Mouse (Mus musculus): Measurements from ENCODE around the gene Twsg1. TPM values are rescaled to one million over a fixed set of nuclear protein-coding genes. Genes with fewer than 3 reads are reported as not detected.

The Twsg1 gene
- polyA plus RNA-seq, 1 experiment, result 8.8 TPM

DNA sequence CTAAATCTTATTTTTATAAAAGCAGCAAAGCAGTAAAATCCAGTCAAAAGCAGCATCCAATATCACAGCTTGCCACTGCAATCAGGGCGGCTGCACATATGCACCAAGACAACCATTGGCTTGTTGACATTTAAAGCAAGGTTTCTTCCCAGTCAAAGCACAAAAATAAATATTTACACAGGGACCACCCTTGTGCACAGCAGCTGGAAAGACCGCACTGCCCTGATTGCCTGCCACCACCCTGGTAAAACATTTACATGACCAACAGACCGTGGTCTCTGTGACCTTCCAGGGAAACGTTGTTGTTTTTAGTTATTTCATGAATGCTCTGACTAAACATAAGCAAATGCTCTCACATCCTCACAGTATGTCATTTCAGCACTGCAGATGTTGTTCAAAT lies 8.6 kb downstream of the Twsg1 start:
- Histone ChIP-seq H3K4me1 (ENCODE audit: control insufficient read depth, insufficient read depth, low read length) (no peaks in the 10 kb centered on the region; the same call in 1 of the 2 replicates), H3K4me3 (replicated peaks; ENCODE audit: control insufficient read depth, low read depth, low read length) (no peak overlapping the region), H3K27ac (ENCODE audit: control insufficient read depth, insufficient read depth, low read depth, low read length, poor library complexity) (no peak overlapping the region)
- TF ChIP-seq POLR2A (IDR thresholded peaks at IDR 0.05; ENCODE audit: borderline replicate concordance, control insufficient read depth, low read depth, low read length) (no peak), CTCF (IDR thresholded peaks at IDR 0.05; ENCODE audit: control insufficient read depth, insufficient read depth, low read length) (no peak)
- 86% methylated on average over 4 of the region's 4 CpGs for WGBS

DNA sequence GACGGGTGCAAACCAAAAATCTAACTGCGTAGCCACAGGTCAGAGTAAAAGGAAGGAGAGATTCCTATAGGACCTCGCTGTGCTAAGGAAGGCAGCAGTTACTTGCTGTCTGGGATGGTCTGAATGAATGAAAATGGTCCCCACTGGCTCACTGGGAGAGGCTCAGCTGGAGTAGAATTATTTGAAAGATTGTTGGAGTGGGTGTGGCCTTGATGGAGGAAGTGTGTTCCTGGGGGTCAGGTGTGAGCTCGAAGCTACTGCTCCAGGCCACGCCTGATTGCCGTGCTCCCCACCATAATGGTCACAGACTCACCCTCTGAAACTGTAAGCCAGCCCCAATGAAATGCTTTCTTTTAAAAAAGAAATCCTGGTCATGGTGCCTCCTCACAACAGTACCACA lies 9.8 kb downstream of the Twsg1 start:
- Histone ChIP-seq H3K4me1 (ENCODE audit: control insufficient read depth, insufficient read depth, low read length) (no peaks in the 10 kb centered on the region; the same call in 1 of the 2 replicates), H3K4me3 (replicated peaks; ENCODE audit: control insufficient read depth, low read depth, low read length) (no peak overlapping the region), H3K27ac (ENCODE audit: control insufficient read depth, insufficient read depth, low read depth, low read length, poor library complexity) (no peak overlapping the region)
- 70% methylated on average over 6 of the region's 6 CpGs for WGBS
- no peak for TF ChIP-seq CTCF (IDR thresholded peaks at IDR 0.05; ENCODE audit: control insufficient read depth, insufficient read depth, low read length)
- TF ChIP-seq POLR2A (IDR thresholded peaks at IDR 0.05; ENCODE audit: borderline replicate concordance, control insufficient read depth, low read depth, low read length), result no peak

DNA sequence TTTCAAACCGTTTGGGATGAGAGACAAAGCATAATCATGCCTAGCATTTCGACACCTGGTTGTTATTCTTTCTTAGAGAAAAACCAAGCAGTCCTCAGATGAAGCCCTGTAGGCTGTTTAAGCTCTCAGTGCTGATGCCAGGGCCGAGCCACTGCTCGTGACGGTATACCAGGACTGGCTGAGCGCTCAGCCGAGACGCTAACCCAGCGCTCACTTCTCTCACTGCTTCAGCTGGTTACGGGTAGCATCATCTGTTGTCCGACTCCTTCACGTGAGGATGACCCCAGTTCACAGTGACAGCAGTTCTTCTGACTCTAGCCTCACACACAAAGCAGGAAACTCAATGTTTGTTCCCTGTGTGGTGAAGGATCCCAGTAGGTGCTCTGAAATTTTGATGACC lies 10.8 kb downstream of the Twsg1 start:
- no peak overlapping the region for H3K27ac ChIP-seq (ENCODE audit: control insufficient read depth, insufficient read depth, low read depth, low read length, poor library complexity)
- WGBS, result 81% methylated on average over 12 of the region's 12 CpGs
- TF ChIP-seq CTCF (IDR thresholded peaks at IDR 0.05; ENCODE audit: control insufficient read depth, insufficient read depth, low read length), result no peak
- TF ChIP-seq POLR2A (IDR thresholded peaks at IDR 0.05; ENCODE audit: borderline replicate concordance, control insufficient read depth, low read depth, low read length), result no peak
- no peak overlapping the region for H3K4me3 ChIP-seq (replicated peaks; ENCODE audit: control insufficient read depth, low read depth, low read length)
- H3K4me1 ChIP-seq (ENCODE audit: control insufficient read depth, insufficient read depth, low read length), result no peaks in the 10 kb centered on the region; the same call in 1 of the 2 replicates

DNA sequence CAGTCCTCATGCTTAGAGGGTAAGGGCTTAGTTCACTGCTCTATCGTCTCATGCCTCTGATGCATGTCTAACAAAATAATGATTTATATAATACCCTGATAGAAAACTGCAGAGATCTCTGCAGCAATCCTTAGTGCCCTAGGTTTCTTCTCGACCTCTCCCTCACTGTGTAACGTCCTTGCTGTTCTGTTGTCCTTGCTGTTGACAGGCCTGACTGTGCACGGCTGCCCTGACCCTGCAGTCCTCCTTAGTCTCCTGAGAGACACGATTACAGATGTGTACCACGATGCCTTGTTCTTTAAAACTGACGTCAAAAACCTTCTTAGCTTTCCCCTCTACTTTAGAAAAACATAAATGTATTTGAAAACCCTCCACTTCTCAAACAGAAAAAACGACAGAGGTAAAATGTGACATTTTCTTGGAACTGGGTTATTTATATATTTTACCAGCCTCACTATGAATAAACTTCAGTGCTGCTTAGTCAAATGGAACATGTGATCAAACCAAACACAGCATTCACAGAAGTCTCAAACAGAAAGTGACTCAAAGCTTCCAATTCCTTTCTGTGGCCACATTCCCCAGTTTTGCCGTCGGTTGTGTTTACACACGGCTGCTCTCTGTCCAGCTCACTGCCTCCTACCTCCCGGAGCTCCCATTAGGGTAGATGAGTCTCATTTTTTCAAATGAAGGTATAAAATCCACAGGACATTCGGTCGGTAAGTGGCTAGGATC lies 11.4 kb downstream of the Twsg1 start:
- H3K4me3 ChIP-seq (replicated peaks; ENCODE audit: control insufficient read depth, low read depth, low read length), result no peak overlapping the region
- TF ChIP-seq CTCF (IDR thresholded peaks at IDR 0.05; ENCODE audit: control insufficient read depth, insufficient read depth, low read length), result no peak
- no peak for TF ChIP-seq POLR2A (IDR thresholded peaks at IDR 0.05; ENCODE audit: borderline replicate concordance, control insufficient read depth, low read depth, low read length)
- H3K4me1 ChIP-seq (ENCODE audit: control insufficient read depth, insufficient read depth, low read length), result no peaks in the 10 kb centered on the region; the same call in 1 of the 2 replicates
- WGBS, result 63% methylated on average over 14 of the region's 14 CpGs
- H3K27ac ChIP-seq (ENCODE audit: control insufficient read depth, insufficient read depth, low read depth, low read length, poor library complexity), result no peak overlapping the region

DNA sequence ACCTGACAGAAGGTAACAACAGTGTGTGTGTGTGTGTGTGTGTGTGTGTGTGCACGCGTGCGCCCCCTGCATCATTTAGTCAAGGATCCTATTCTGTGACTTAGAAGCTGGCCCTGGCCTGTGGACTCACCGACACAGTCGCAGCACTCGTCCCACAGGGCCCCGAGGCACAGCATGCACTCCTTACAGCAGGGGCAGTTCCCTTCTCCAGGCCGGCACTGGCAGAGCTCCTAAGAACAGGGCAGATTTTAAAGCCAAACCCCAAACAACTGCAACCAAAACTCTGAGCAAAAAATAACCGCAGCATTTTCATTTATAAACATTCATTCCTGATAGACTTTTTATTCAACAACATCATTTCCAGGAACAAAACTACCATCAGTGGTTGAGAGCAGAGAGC lies 13.4 kb downstream of the Twsg1 start:
- Histone ChIP-seq H3K4me1 (ENCODE audit: control insufficient read depth, insufficient read depth, low read length) (no peaks in the 10 kb centered on the region; the same call in 1 of the 2 replicates), H3K27ac (ENCODE audit: control insufficient read depth, insufficient read depth, low read depth, low read length, poor library complexity) (no peak overlapping the region), H3K4me3 (replicated peaks; ENCODE audit: control insufficient read depth, low read depth, low read length) (no peak overlapping the region)
- TF ChIP-seq POLR2A (IDR thresholded peaks at IDR 0.05; ENCODE audit: borderline replicate concordance, control insufficient read depth, low read depth, low read length), result no peak
- TF ChIP-seq CTCF (IDR thresholded peaks at IDR 0.05; ENCODE audit: control insufficient read depth, insufficient read depth, low read length), result no peak
- WGBS, result 96% methylated on average over 9 of the region's 9 CpGs

DNA sequence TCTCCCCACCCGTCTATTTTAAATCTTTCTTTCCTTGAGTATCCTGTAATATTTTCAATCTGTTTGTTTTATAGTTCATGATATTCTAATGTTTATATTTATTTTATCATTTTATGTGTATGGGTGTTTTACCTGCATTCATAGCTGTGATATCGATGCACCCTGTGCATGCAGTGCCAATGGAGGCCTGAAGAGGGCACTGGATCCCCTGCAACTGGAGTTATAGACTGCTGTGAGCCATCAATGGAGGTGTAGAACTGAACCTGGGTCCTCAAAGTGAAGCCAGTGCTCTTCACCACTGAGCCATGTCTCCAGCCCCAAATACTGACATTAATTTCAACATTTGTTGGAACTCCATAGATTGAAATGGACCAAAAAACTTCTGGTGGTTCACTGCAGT lies 17.3 kb downstream of the Twsg1 start:
- TF ChIP-seq POLR2A (IDR thresholded peaks at IDR 0.05; ENCODE audit: borderline replicate concordance, control insufficient read depth, low read depth, low read length) (no peak), CTCF (IDR thresholded peaks at IDR 0.05; ENCODE audit: control insufficient read depth, insufficient read depth, low read length) (peak; percentile 60)
- no peak overlapping the region; the same call in 1 of the 2 replicates for H3K27ac ChIP-seq (ENCODE audit: control insufficient read depth, insufficient read depth, low read depth, low read length, poor library complexity)
- no peak overlapping the region for H3K4me3 ChIP-seq (replicated peaks; ENCODE audit: control insufficient read depth, low read depth, low read length)
- H3K4me1 ChIP-seq (ENCODE audit: control insufficient read depth, insufficient read depth, low read length), result no peaks in the 10 kb centered on the region
- 89% methylated on average over 2 of the region's 2 CpGs for WGBS

DNA sequence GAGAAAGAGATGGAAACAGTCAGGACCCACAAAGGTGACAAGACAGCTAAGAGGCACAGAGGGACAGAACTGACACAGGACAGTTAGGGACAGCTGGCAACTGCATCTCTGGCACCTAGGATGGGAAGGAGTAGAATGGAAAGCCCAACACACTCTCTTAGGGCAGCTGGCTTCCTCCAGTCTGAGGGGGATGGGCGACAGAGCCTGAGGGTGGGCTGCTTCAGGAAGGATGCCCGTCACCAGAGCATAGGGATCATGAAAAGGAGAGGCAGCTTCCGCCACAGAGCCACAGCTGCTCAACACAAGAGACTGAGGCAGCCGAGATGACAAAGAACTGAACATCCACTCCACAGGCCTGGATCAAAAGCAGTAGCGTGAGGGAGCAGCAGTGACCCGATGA lies 19.5 kb downstream of the Twsg1 start:
- H3K27ac ChIP-seq (ENCODE audit: control insufficient read depth, insufficient read depth, low read depth, low read length, poor library complexity), result no peak overlapping the region
- no peaks in the 10 kb centered on the region for H3K4me1 ChIP-seq (ENCODE audit: control insufficient read depth, insufficient read depth, low read length)
- TF ChIP-seq POLR2A (IDR thresholded peaks at IDR 0.05; ENCODE audit: borderline replicate concordance, control insufficient read depth, low read depth, low read length) (no peak), CTCF (IDR thresholded peaks at IDR 0.05; ENCODE audit: control insufficient read depth, insufficient read depth, low read length) (no peak)
- no peak overlapping the region for H3K4me3 ChIP-seq (replicated peaks; ENCODE audit: control insufficient read depth, low read depth, low read length)
- 86% methylated on average over 6 of the region's 6 CpGs for WGBS

DNA sequence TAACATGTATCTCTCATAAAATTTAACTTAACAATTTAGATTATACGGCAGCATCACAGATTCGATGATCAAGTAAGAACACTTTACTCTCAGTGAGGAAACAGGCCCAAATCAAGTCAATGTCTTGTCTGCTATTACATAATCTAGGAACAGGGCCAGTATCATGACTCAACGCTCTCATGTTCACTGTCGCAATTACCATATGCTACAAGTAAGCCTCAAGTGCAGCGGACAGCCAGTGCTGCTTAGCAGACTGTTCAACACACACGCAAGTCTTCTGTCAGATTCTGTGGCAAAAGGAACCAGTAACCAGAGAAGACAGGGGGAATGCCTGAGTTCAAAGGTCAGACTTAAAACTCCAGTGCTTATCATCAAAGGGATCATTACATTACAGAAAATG lies 20.1 kb downstream of the Twsg1 start:
- 34% methylated on average over 6 of the region's 6 CpGs for WGBS
- no peaks in the 10 kb centered on the region for H3K4me1 ChIP-seq (ENCODE audit: control insufficient read depth, insufficient read depth, low read length)
- no peak overlapping the region for H3K4me3 ChIP-seq (replicated peaks; ENCODE audit: control insufficient read depth, low read depth, low read length)
- H3K27ac ChIP-seq (ENCODE audit: control insufficient read depth, insufficient read depth, low read depth, low read length, poor library complexity), result no peak overlapping the region
- no peak for TF ChIP-seq POLR2A (IDR thresholded peaks at IDR 0.05; ENCODE audit: borderline replicate concordance, control insufficient read depth, low read depth, low read length)
- TF ChIP-seq CTCF (IDR thresholded peaks at IDR 0.05; ENCODE audit: control insufficient read depth, insufficient read depth, low read length), result no peak
